Mouse (Mus musculus): ENCODE results near the gene BC005537. TPM values are rescaled to one million over a fixed set of nuclear protein-coding genes. Genes with fewer than 3 reads are reported as not detected.
"Not testable (repeated sequence)": the region's sequence is repeated elsewhere in the genome, so short reads cannot be mapped to it uniquely, and the experiment has no call there.

BC005537 gene
- polyA plus RNA-seq, 1 experiment from 2014 or later = 18.3 TPM

GRCm38 (mm10) chr13:24767809-24768208 is 33.6 kb upstream of the BC005537 start:
- ATAC-seq (replicated peaks; ENCODE audit: low FRiP score); H3K4me2 ChIP-seq; H3K4me1 ChIP-seq (replicated peaks; ENCODE audit: control insufficient read depth, insufficient read depth, low read length); H3K9ac ChIP-seq (ENCODE audit: low read depth, low read length); H3K9me3 ChIP-seq (ENCODE audit: control insufficient read depth, low read length); DNase-seq (ENCODE audit: low spot score); H3K4me3 ChIP-seq (ENCODE audit: low read depth, low read length); H3K27me3 ChIP-seq (replicated peaks; ENCODE audit: control insufficient read depth, insufficient read depth, low read length); H3K27ac ChIP-seq (ENCODE audit: low read depth, low read length); H3K36me3 ChIP-seq (ENCODE audit: control insufficient read depth, insufficient read depth, low read length): not testable (repeated sequence)
- 74% methylated on average over 4 of the region's 4 CpGs for WGBS

- DNase-seq (ENCODE audit: low spot score); H3K36me3 ChIP-seq (ENCODE audit: control insufficient read depth, insufficient read depth, low read length); H3K27me3 ChIP-seq (replicated peaks; ENCODE audit: control insufficient read depth, insufficient read depth, low read length); H3K4me1 ChIP-seq (replicated peaks; ENCODE audit: control insufficient read depth, insufficient read depth, low read length); ATAC-seq (replicated peaks; ENCODE audit: low FRiP score); H3K27ac ChIP-seq (ENCODE audit: low read depth, low read length); H3K9ac ChIP-seq (ENCODE audit: low read depth, low read length); H3K4me2 ChIP-seq; H3K9me3 ChIP-seq (ENCODE audit: control insufficient read depth, low read length); H3K4me3 ChIP-seq (ENCODE audit: low read depth, low read length): not testable (repeated sequence)
- 95% methylated on average over 10 of the region's 10 CpGs for WGBS
Measured at GRCm38 (mm10) chr13:24771482-24771881, 30.0 kb upstream of the BC005537 start.

- 44% methylated on average over 7 of the region's 7 CpGs for WGBS
- no peak overlapping the region for H3K4me2 ChIP-seq
- no peak overlapping the region for H3K4me3 ChIP-seq (ENCODE audit: low read depth, low read length)
- no peaks in the 10 kb centered on the region for H3K9me3 ChIP-seq (ENCODE audit: control insufficient read depth, low read length)
- no peaks in the 10 kb centered on the region for H3K27me3 ChIP-seq (replicated peaks; ENCODE audit: control insufficient read depth, insufficient read depth, low read length)
- H3K27ac ChIP-seq (ENCODE audit: low read depth, low read length) = no peak overlapping the region
- DNase-seq (ENCODE audit: low spot score) (no peak), ATAC-seq (replicated peaks; ENCODE audit: low FRiP score) (peak; percentile 61)
- no peaks in the 10 kb centered on the region for H3K4me1 ChIP-seq (replicated peaks; ENCODE audit: control insufficient read depth, insufficient read depth, low read length)
- H3K9ac ChIP-seq (ENCODE audit: low read depth, low read length) = no peak overlapping the region
- H3K36me3 ChIP-seq (ENCODE audit: control insufficient read depth, insufficient read depth, low read length) = no peaks in the 10 kb centered on the region
Measured at GRCm38 (mm10) chr13:24776146-24776844, 25.2 kb upstream of the BC005537 start.

GRCm38 (mm10) chr13:24778026-24778425 is 23.4 kb upstream of the BC005537 start:
- H3K9ac ChIP-seq (ENCODE audit: low read depth, low read length) = no peak overlapping the region
- no peak overlapping the region for H3K4me3 ChIP-seq (ENCODE audit: low read depth, low read length)
- ATAC-seq (replicated peaks; ENCODE audit: low FRiP score) = no peak
- 73% methylated on average over 2 of the region's 2 CpGs for WGBS
- H3K4me2 ChIP-seq = no peak overlapping the region
- no peaks in the 10 kb centered on the region for H3K36me3 ChIP-seq (ENCODE audit: control insufficient read depth, insufficient read depth, low read length)
- no peak overlapping the region for H3K27ac ChIP-seq (ENCODE audit: low read depth, low read length)
- no peaks in the 10 kb centered on the region for H3K9me3 ChIP-seq (ENCODE audit: control insufficient read depth, low read length)
- H3K27me3 ChIP-seq (replicated peaks; ENCODE audit: control insufficient read depth, insufficient read depth, low read length) = no peaks in the 10 kb centered on the region
- no peaks in the 10 kb centered on the region for H3K4me1 ChIP-seq (replicated peaks; ENCODE audit: control insufficient read depth, insufficient read depth, low read length)
- no peak for DNase-seq (ENCODE audit: low spot score)

GRCm38 (mm10) chr13:24778706-24779380 is 22.6 kb upstream of the BC005537 start:
- Histone ChIP-seq H3K27me3 (replicated peaks; ENCODE audit: control insufficient read depth, insufficient read depth, low read length) (no peaks in the 10 kb centered on the region), H3K4me1 (replicated peaks; ENCODE audit: control insufficient read depth, insufficient read depth, low read length) (no peaks in the 10 kb centered on the region), H3K4me2 (no peak overlapping the region), H3K9ac (ENCODE audit: low read depth, low read length) (no peak overlapping the region), H3K9me3 (ENCODE audit: control insufficient read depth, low read length) (no peaks in the 10 kb centered on the region), H3K4me3 (ENCODE audit: low read depth, low read length) (no peak overlapping the region), H3K27ac (ENCODE audit: low read depth, low read length) (no peak overlapping the region), H3K36me3 (ENCODE audit: control insufficient read depth, insufficient read depth, low read length) (no peaks in the 10 kb centered on the region)
- 66% methylated on average over 8 of the region's 8 CpGs for WGBS
- no peak for DNase-seq (ENCODE audit: low spot score)
- no peak for ATAC-seq (replicated peaks; ENCODE audit: low FRiP score)

- no peak overlapping the region for H3K27ac ChIP-seq (ENCODE audit: low read depth, low read length)
- no peak overlapping the region for H3K4me3 ChIP-seq (ENCODE audit: low read depth, low read length)
- no peaks in the 10 kb centered on the region for H3K36me3 ChIP-seq (ENCODE audit: control insufficient read depth, insufficient read depth, low read length)
- ATAC-seq (replicated peaks; ENCODE audit: low FRiP score) (no peak), DNase-seq (ENCODE audit: low spot score) (no peak)
- H3K27me3 ChIP-seq (replicated peaks; ENCODE audit: control insufficient read depth, insufficient read depth, low read length) = no peaks in the 10 kb centered on the region
- no peaks in the 10 kb centered on the region for H3K9me3 ChIP-seq (ENCODE audit: control insufficient read depth, low read length)
- H3K4me1 ChIP-seq (replicated peaks; ENCODE audit: control insufficient read depth, insufficient read depth, low read length) = no peaks in the 10 kb centered on the region
- 69% methylated on average over 5 of the region's 5 CpGs for WGBS
- no peak overlapping the region for H3K4me2 ChIP-seq
- no peak overlapping the region for H3K9ac ChIP-seq (ENCODE audit: low read depth, low read length)
Measured at GRCm38 (mm10) chr13:24781916-24782315, 19.5 kb upstream of the BC005537 start.

GRCm38 (mm10) chr13:24786014-24786490 is 15.4 kb upstream of the BC005537 start:
- H3K27ac ChIP-seq (ENCODE audit: low read depth, low read length) = no peak overlapping the region
- no peaks in the 10 kb centered on the region for H3K9me3 ChIP-seq (ENCODE audit: control insufficient read depth, low read length)
- no peaks in the 10 kb centered on the region for H3K36me3 ChIP-seq (ENCODE audit: control insufficient read depth, insufficient read depth, low read length)
- no peaks in the 10 kb centered on the region for H3K4me1 ChIP-seq (replicated peaks; ENCODE audit: control insufficient read depth, insufficient read depth, low read length)
- DNase-seq (ENCODE audit: low spot score) (no peak), ATAC-seq (replicated peaks; ENCODE audit: low FRiP score) (no peak)
- 55% methylated on average over 11 of the region's 11 CpGs for WGBS
- no peak overlapping the region for H3K4me2 ChIP-seq
- H3K4me3 ChIP-seq (ENCODE audit: low read depth, low read length) = no peak overlapping the region
- H3K9ac ChIP-seq (ENCODE audit: low read depth, low read length) = no peak overlapping the region
- no peaks in the 10 kb centered on the region for H3K27me3 ChIP-seq (replicated peaks; ENCODE audit: control insufficient read depth, insufficient read depth, low read length)

- no peaks in the 10 kb centered on the region for H3K4me1 ChIP-seq (replicated peaks; ENCODE audit: control insufficient read depth, insufficient read depth, low read length)
- no peaks in the 10 kb centered on the region for H3K27me3 ChIP-seq (replicated peaks; ENCODE audit: control insufficient read depth, insufficient read depth, low read length)
- no peaks in the 10 kb centered on the region for H3K36me3 ChIP-seq (ENCODE audit: control insufficient read depth, insufficient read depth, low read length)
- WGBS = 82% methylated on average over 5 of the region's 5 CpGs
- H3K9me3 ChIP-seq (ENCODE audit: control insufficient read depth, low read length) = no peaks in the 10 kb centered on the region
- no peak overlapping the region for H3K4me2 ChIP-seq
- ATAC-seq (replicated peaks; ENCODE audit: low FRiP score) (no peak), DNase-seq (ENCODE audit: low spot score) (no peak)
- no peak overlapping the region for H3K27ac ChIP-seq (ENCODE audit: low read depth, low read length)
- no peak overlapping the region for H3K4me3 ChIP-seq (ENCODE audit: low read depth, low read length)
- no peak overlapping the region for H3K9ac ChIP-seq (ENCODE audit: low read depth, low read length)
Measured at GRCm38 (mm10) chr13:24787477-24787876, 14.0 kb upstream of the BC005537 start.

GRCm38 (mm10) chr13:24791349-24791748 is 10.1 kb upstream of the BC005537 start:
- no peak for DNase-seq (ENCODE audit: low spot score)
- no peak for ATAC-seq (replicated peaks; ENCODE audit: low FRiP score)

More at GRCm38 (mm10) chr13:24791349-24791748, 10.1 kb upstream of the BC005537 start:
- Histone ChIP-seq H3K4me1 (replicated peaks; ENCODE audit: control insufficient read depth, insufficient read depth, low read length) (no peaks in the 10 kb centered on the region), H3K4me2 (no peak overlapping the region), H3K27me3 (replicated peaks; ENCODE audit: control insufficient read depth, insufficient read depth, low read length) (no peaks in the 10 kb centered on the region), H3K4me3 (ENCODE audit: low read depth, low read length) (no peak overlapping the region), H3K27ac (ENCODE audit: low read depth, low read length) (no peak overlapping the region), H3K36me3 (ENCODE audit: control insufficient read depth, insufficient read depth, low read length) (no peaks in the 10 kb centered on the region), H3K9ac (ENCODE audit: low read depth, low read length) (no peak overlapping the region), H3K9me3 (ENCODE audit: control insufficient read depth, low read length) (no peaks in the 10 kb centered on the region)
- 41% methylated on average over 2 of the region's 2 CpGs for WGBS
